Mouse (Mus musculus) embryonic facial prominence, embryonic 13.5 days (tissue): Measurements from ENCODE around the gene Itga4. TPM values are rescaled to one million over a fixed set of nuclear protein-coding genes. Genes with fewer than 3 reads are reported as not detected.

ENCODE experiments used
- ATAC-seq: fragments of 200-750 bp; cut with Nextera tagmentation; 2 replicates; pipeline ENCODE4 v1.8.0; 2017; ENCODE audit warnings: low read depth; ENCODE audit not compliant: insufficient number of reproducible peaks, insufficient read depth, low FRiP score, low TSS enrichment
- H3K27ac ChIP-seq: fragments of 300-500 bp; sonication (generic); 2 replicates; pipeline ENCODE4 v1.5.1; 2015; ENCODE audit warnings: moderate library complexity, mild to moderate bottlenecking, inconsistent platforms
- H3K27me3 ChIP-seq: fragments of 300-500 bp; sonication (generic); 2 replicates; pipeline ENCODE4 v1.6.1; 2015; ENCODE audit warnings: mild to moderate bottlenecking, inconsistent platforms
- H3K36me3 ChIP-seq: fragments of 300-500 bp; sonication (generic); 2 replicates; pipeline ENCODE4 v1.6.1; 2015; ENCODE audit warnings: mild to moderate bottlenecking, inconsistent platforms
- H3K4me1 ChIP-seq: fragments of 300-500 bp; sonication (generic); 2 replicates; pipeline ENCODE4 v1.6.1; 2015; ENCODE audit warnings: inconsistent platforms
- H3K4me2 ChIP-seq: fragments of 300-500 bp; sonication (generic); 2 replicates; pipeline ENCODE4 v1.6.1; 2015; ENCODE audit warnings: moderate library complexity, mild to moderate bottlenecking, inconsistent platforms
- H3K4me3 ChIP-seq: fragments of 300-500 bp; sonication (generic); 2 replicates; pipeline ENCODE4 v1.5.1; 2015; ENCODE audit warnings: mild to moderate bottlenecking, inconsistent platforms
- H3K9ac ChIP-seq: fragments of 300-500 bp; sonication (generic); 2 replicates; pipeline ENCODE4 v1.6.1; 2015; ENCODE audit warnings: mild to moderate bottlenecking, inconsistent platforms
- H3K9me3 ChIP-seq: fragments of 300-500 bp; sonication (generic); 2 replicates; pipeline ENCODE4 v1.6.1; 2016; ENCODE audit warnings: inconsistent platforms
- WGBS: fragments of 180-500 bp; shearing (Covaris S2); methylation state at CpG from one replicate; pipeline ENCODE4 v1.1.7; 2015; ENCODE audit warnings: mixed read lengths; 5-methylcytosine and 5-hydroxymethylcytosine counted together
- polyA plus RNA-seq: library from polyadenylated mRNA; unstranded; fragments of >200 nt; fragmentation: Nextera tagmentation; extraction: Ambion mirVana; gene quantifications from 2 replicates; pipeline ENCODE4 v1.2.1, GENCODE M21; 2015

The Itga4 gene
- polyA plus RNA-seq, result 6.5 and 7.0 TPM in 2 replicates

DNA sequence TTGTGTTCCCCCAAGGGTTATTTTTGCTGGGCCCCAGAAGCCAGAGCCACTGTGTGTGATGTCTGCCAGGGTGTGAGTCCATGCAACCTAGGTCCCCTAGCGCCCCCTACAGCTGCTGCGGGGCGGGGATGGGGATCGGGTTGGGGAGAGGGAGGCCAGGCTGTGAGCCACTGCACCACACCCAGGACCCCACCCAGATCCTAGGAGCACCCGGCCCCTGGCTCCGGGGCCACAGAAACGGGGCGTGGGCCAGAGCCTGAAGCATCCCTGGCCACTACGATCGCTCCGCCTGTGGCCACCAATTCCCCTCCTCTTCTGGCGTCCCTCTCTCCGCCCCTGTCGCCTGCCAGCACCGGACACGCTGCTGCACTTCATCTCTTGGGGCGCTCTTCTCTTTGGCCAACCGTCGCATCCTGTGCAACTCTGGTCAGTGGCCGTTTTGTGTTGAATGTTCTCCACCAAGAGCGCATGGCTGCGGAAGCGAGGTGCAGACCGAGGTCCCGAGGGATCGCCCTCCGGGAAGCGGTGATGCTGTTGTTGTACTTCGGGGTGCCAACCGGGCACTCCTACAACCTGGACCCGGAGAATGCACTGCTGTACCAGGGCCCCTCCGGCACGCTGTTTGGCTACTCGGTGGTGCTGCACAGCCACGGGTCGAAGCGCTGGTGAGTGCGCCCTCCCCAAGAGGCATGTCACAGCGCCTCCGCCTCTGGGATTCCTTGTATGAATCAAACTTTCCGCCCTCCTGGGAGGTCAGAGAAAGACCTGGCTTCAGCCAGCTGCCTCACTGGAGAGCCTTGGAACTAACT lies at the start of gene Itga4:
Itga4 (plus strand) TSS at position 235 of the 809 bp plus-strand sequence.
- no peaks in the 10 kb centered on the region for H3K36me3 ChIP-seq
- H3K4me3 ChIP-seq, result peak within 1 kb of the TSS; percentile 49
- under 1% methylated on average over 41 of the region's 41 CpGs for WGBS
- peak within 1 kb of the TSS; percentile 8; the same call in 1 of the 2 replicates for H3K27ac ChIP-seq
- peak; percentile 84 for ATAC-seq
- H3K4me1 ChIP-seq, result peaks cover 32% of the 10 kb centered on the region
- peaks cover 9% of the 10 kb centered on the region; the same call in 1 of the 2 replicates for H3K27me3 ChIP-seq
- H3K9ac ChIP-seq, result peak within 1 kb of the TSS; percentile 65
- peak within 1 kb of the TSS; percentile 78 for H3K4me2 ChIP-seq
- no peaks in the 10 kb centered on the region for H3K9me3 ChIP-seq

GRCm38 (mm10) chr2:79206191-79206755 lies 49.0 kb upstream of the Itga4 start:
- Histone ChIP-seq H3K4me2 (no peak overlapping the region), H3K36me3 (no peaks in the 10 kb centered on the region), H3K4me1 (peaks cover 10% of the 10 kb centered on the region; the same call in 1 of the 2 replicates), H3K9ac (no peak overlapping the region), H3K27ac (no peak overlapping the region), H3K9me3 (no peaks in the 10 kb centered on the region), H3K27me3 (no peaks in the 10 kb centered on the region), H3K4me3 (no peak overlapping the region)
- no peak for ATAC-seq
- WGBS, result 81% methylated on average over 4 of the region's 4 CpGs

GRCm38 (mm10) chr2:79214982-79215381 lies 40.2 kb upstream of the Itga4 start:
- Histone ChIP-seq H3K36me3 (no peaks in the 10 kb centered on the region), H3K4me1 (0 out of 2 replicates have a peak, but pooled peaks cover 16% of the 10 kb centered on the region), H3K9me3 (no peaks in the 10 kb centered on the region), H3K27me3 (no peaks in the 10 kb centered on the region), H3K4me3 (no peak overlapping the region), H3K27ac (peak overlapping the region; percentile 5; the same call in 1 of the 2 replicates), H3K9ac (no peak overlapping the region), H3K4me2 (no peak overlapping the region)
- no peak for ATAC-seq

DNA sequence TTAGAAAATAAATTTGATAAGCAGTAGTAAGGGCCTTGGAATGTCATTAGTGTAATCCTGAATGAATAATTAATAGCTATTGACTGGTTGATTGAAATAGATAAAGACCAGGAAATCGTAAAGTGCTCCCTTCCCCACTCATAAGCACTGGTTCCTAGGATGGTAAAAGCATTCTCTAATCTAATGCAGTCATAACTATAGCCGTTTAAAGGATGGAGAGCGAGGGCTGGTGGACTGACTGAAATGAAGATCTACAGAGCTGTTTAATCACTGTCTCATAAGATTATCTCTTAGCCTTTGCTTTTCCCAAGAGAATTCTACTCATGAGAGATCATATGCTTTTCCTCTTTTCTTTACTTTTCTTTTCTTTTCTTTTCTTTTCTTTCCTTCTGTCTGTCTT lies 39.7 kb upstream of the Itga4 start:
- Histone ChIP-seq H3K27me3 (no peaks in the 10 kb centered on the region), H3K9ac (no peak overlapping the region), H3K9me3 (no peaks in the 10 kb centered on the region), H3K27ac (no peak overlapping the region; the same call in 1 of the 2 replicates), H3K36me3 (no peaks in the 10 kb centered on the region), H3K4me2 (no peak overlapping the region), H3K4me1 (0 out of 2 replicates have a peak, but pooled peaks cover 16% of the 10 kb centered on the region), H3K4me3 (no peak overlapping the region)
- WGBS, result 54% methylated on average over 3 of the region's 3 CpGs
- ATAC-seq, result no peak

DNA sequence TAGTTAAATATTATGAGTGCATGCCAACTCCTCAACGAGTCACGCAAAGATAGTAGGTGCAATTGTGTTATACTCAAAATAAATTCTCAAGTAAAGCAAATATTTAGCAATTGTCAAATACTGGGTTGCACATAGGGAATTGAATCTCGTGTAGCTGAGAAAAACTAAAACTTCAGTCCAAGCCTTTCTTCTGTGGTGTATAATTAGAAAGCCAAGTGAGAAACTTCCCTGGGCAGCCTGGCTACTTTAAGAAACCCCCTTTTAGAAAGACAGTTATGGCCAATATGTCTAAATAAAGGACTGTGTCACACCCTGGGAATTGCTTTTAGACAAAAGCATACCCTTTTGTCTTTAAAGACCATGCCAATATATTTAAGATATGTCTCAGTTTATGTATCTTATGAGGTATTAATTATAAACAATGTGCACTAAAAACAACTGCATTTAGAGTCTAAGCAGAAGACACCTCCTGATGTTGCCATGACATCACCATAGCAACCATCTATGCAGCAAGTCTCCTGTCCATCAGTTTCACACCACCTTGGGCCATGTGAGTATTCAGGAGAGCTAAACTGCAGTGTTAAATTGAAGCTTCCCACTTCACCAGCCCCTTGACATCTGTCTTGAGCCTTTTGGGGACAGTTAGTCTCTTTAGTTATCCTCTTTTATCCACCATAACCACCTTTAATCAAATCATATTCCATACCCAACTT lies 30.4 kb upstream of the Itga4 start:
- no peak overlapping the region for H3K27ac ChIP-seq
- H3K9me3 ChIP-seq, result no peaks in the 10 kb centered on the region
- no peak overlapping the region for H3K9ac ChIP-seq
- no peaks in the 10 kb centered on the region for H3K27me3 ChIP-seq
- H3K36me3 ChIP-seq, result no peaks in the 10 kb centered on the region
- H3K4me2 ChIP-seq, result no peak overlapping the region
- 80% methylated on average over 3 of the region's 3 CpGs for WGBS
- no peak overlapping the region for H3K4me3 ChIP-seq
- no peak for ATAC-seq
- peaks cover 8% of the 10 kb centered on the region for H3K4me1 ChIP-seq

- H3K27me3 ChIP-seq, result no peaks in the 10 kb centered on the region
- H3K9ac ChIP-seq, result no peak overlapping the region
- H3K9me3 ChIP-seq, result no peaks in the 10 kb centered on the region
- H3K4me3 ChIP-seq, result no peak overlapping the region
- no peaks in the 10 kb centered on the region for H3K36me3 ChIP-seq
- H3K4me2 ChIP-seq, result no peak overlapping the region
- H3K27ac ChIP-seq, result no peak overlapping the region
- 60% methylated on average over 4 of the region's 4 CpGs for WGBS
- 0 out of 2 replicates have a peak, but pooled peaks have one; percentile 26 for ATAC-seq
- peaks cover 8% of the 10 kb centered on the region for H3K4me1 ChIP-seq
Observed at GRCm38 (mm10) chr2:79227805-79228241, 27.4 kb upstream of the Itga4 start.

- no peak overlapping the region for H3K4me3 ChIP-seq
- no peak overlapping the region for H3K27ac ChIP-seq
- 0 out of 2 replicates have a peak, but pooled peaks cover 5% of the 10 kb centered on the region for H3K4me1 ChIP-seq
- no peaks in the 10 kb centered on the region for H3K27me3 ChIP-seq
- no peak overlapping the region for H3K4me2 ChIP-seq
- no peak for ATAC-seq
- no peak overlapping the region for H3K9ac ChIP-seq
- WGBS, result 76% methylated on average over 4 of the region's 4 CpGs
- H3K9me3 ChIP-seq, result no peaks in the 10 kb centered on the region
- no peaks in the 10 kb centered on the region for H3K36me3 ChIP-seq
Observed at GRCm38 (mm10) chr2:79231056-79231949, 23.9 kb upstream of the Itga4 start.

DNA sequence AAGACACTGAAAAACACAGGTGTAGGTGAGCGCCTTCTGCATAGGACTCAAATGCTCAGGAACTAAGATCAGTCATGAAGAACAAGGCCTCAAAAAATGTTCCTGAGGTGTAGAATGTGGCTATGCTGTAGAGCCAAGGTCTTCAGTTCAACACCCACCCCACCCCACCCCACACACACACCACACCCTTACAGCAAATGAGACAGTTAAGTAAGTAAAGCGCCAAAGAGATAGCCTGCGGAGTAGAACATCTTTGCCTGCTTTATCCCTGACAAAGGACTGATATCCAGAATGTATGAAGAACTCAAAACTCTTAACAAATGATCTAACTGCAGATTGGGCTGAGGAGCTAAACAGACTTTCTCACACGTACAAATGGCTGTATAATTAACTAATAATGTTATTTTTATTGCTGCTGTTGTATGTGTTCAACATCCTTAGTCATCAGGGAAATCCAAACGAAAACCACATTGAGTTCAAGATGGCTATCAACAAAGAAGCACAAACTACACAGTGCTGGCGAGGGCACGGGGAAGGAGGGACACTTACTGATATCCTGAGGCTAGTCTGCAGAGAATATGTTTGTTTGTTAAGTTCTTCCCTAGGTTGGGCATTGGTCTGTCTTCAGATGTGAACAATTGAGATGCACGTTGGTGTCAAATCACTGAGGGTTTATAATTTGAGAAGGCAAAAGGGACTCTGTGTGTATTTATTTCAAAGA lies 19.3 kb upstream of the Itga4 start:
- Histone ChIP-seq H3K4me3 (no peak overlapping the region), H3K27ac (no peak overlapping the region), H3K4me1 (no peaks in the 10 kb centered on the region), H3K9ac (no peak overlapping the region), H3K36me3 (no peaks in the 10 kb centered on the region), H3K27me3 (no peaks in the 10 kb centered on the region), H3K4me2 (no peak overlapping the region), H3K9me3 (no peaks in the 10 kb centered on the region)
- 70% methylated on average over 8 of the region's 8 CpGs for WGBS
- no peak for ATAC-seq

DNA sequence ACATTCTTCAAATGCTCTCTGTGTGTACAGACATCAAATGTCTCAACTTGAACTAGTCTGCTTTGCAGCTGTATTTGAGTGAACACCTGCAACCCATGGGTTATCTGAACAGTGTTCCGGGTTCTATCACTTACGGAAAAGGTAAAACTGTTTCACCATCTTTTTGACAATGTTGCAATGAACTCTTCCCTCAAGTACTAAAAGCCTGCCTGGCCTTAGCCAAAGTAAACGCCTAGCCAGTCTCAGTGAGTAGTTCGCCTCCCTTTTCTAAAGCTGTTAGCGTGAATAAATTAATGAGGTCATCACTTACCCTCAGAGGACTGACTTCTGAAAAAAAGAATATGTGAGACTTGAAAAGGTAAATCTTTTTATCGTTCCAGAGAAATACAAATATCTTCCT lies 18.0 kb upstream of the Itga4 start:
- no peaks in the 10 kb centered on the region; the same call in 1 of the 2 replicates for H3K4me1 ChIP-seq
- H3K9ac ChIP-seq, result no peak overlapping the region
- H3K4me3 ChIP-seq, result no peak overlapping the region
- no peak for ATAC-seq
- no peak overlapping the region for H3K27ac ChIP-seq
- WGBS, result 81% methylated on average over 6 of the region's 6 CpGs
- H3K27me3 ChIP-seq, result no peaks in the 10 kb centered on the region
- H3K36me3 ChIP-seq, result no peaks in the 10 kb centered on the region
- no peak overlapping the region for H3K4me2 ChIP-seq
- no peaks in the 10 kb centered on the region for H3K9me3 ChIP-seq

- no peak overlapping the region for H3K27ac ChIP-seq
- H3K27me3 ChIP-seq, result no peaks in the 10 kb centered on the region
- no peak overlapping the region for H3K4me2 ChIP-seq
- 85% methylated on average over 5 of the region's 5 CpGs for WGBS
- H3K9ac ChIP-seq, result no peak overlapping the region
- H3K9me3 ChIP-seq, result no peaks in the 10 kb centered on the region
- no peak for ATAC-seq
- H3K36me3 ChIP-seq, result no peaks in the 10 kb centered on the region
- H3K4me1 ChIP-seq, result peaks cover 6% of the 10 kb centered on the region; the same call in 1 of the 2 replicates
- no peak overlapping the region for H3K4me3 ChIP-seq
Observed at GRCm38 (mm10) chr2:79244276-79244675, 10.9 kb upstream of the Itga4 start.
